Mouse (Mus musculus): ENCODE results near the gene Dip2b.

- no peak for TF ChIP-seq CTCF (IDR thresholded peaks at IDR 0.05; ENCODE audit: low read depth, low read length)
- no peak for TF ChIP-seq EP300 (IDR thresholded peaks at IDR 0.05; ENCODE audit: insufficient read depth, low read depth, low read length)
- TF ChIP-seq POLR2A (IDR thresholded peaks at IDR 0.05; ENCODE audit: insufficient read depth, low read length): no peak
Measured at GRCm38 (mm10) chr15:100190083-100190482, 151.6 kb downstream of the Dip2b start.

Measured in ES-Bruce4 (cell line).